In the genomic region with DNA sequence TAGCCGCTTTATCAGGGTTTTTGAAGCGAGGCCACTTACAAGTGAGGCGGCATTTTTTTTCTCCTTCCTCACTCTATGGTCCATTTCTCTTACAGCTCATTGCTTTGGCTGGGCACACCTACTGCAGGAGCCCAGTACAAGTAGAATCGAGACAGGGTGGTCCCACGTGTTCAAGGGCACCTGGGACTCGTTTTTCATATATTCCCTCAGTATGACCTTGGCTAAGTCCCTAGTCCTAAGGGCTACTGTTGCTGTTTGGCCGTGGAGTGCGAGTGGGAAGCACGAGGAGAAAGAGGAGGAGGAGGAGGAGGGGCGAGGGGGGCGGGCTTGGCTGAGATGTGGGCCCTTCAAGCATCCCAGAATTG, we compare ENCODE assay signal across 7 mouse cellular contexts. TPM values are rescaled to one million over a fixed set of nuclear protein-coding genes. Genes with fewer than 3 reads are reported as not detected.
DNase-seq lines count a peak whose midpoint lies in the region; ATAC-seq and TF ChIP-seq lines count a peak whose summit lies in the region.

No protein-coding gene starts in this region.

- intact Hi-C loops in left cerebral cortex, postnatal 4 days (cut with DNase I): no loop called here

- H3K27me3 ChIP-seq in lung, embryonic 14.5 days (ENCODE audit: insufficient read depth, low read length): no peaks in the 10 kb centered on the region
- H3K27me3 ChIP-seq in intestine, embryonic 15.5 days (replicated peaks): no peaks in the 10 kb centered on the region
- H3K27me3 ChIP-seq in neural tube, embryonic 13.5 days: peaks cover 8% of the 10 kb centered on the region; the same call in 1 of the 2 replicates

- H3K4me1 ChIP-seq in lung, embryonic 14.5 days (ENCODE audit: insufficient read depth): no peaks in the 10 kb centered on the region
- no peaks in the 10 kb centered on the region for H3K4me1 ChIP-seq in embryonic fibroblast, embryonic 13.5 days (ENCODE audit: control insufficient read depth, insufficient read depth, low read length)
- H3K4me1 ChIP-seq in intestine, embryonic 15.5 days (replicated peaks): no peaks in the 10 kb centered on the region
- peaks cover 12% of the 10 kb centered on the region for H3K4me1 ChIP-seq in neural tube, embryonic 13.5 days (replicated peaks)

- H3K27ac ChIP-seq in lung, embryonic 14.5 days (ENCODE audit: low read depth): no peak overlapping the region
- H3K27ac ChIP-seq in embryonic fibroblast, embryonic 13.5 days (ENCODE audit: insufficient read depth, low read length): no peak overlapping the region
- H3K27ac ChIP-seq in intestine, embryonic 15.5 days: no peak overlapping the region
- 0 out of 2 replicates have a peak overlapping the region, but pooled peaks have one; percentile 18 for H3K27ac ChIP-seq in neural tube, embryonic 13.5 days (replicated peaks)

- H3K9me3 ChIP-seq in lung, embryonic 14.5 days (ENCODE audit: low read depth, low read length): no peaks in the 10 kb centered on the region
- no peaks in the 10 kb centered on the region for H3K9me3 ChIP-seq in intestine, embryonic 15.5 days
- H3K9me3 ChIP-seq in neural tube, embryonic 13.5 days: no peaks in the 10 kb centered on the region

- TF ChIP-seq CTCF in lung, embryonic 14.5 days (IDR thresholded peaks at IDR 0.05; ENCODE audit: low read depth): no peak
- TF ChIP-seq CTCF in embryonic fibroblast, embryonic 13.5 days (IDR thresholded peaks at IDR 0.05; ENCODE audit: borderline replicate concordance, insufficient read depth, low read length): no peak

- no peaks in the 10 kb centered on the region for H3K36me3 ChIP-seq in lung, embryonic 14.5 days (ENCODE audit: insufficient read depth)
- H3K36me3 ChIP-seq in intestine, embryonic 15.5 days: no peaks in the 10 kb centered on the region
- no peaks in the 10 kb centered on the region for H3K36me3 ChIP-seq in neural tube, embryonic 13.5 days

- no peak; the same call in 1 of the 2 replicates for ATAC-seq in lung, embryonic 14.5 days (ENCODE audit: insufficient read depth)
- ATAC-seq in intestine, embryonic 15.5 days: no peak; the same call in 1 of the 2 replicates
- peak; percentile 85 for ATAC-seq in neural tube, embryonic 13.5 days (ENCODE audit: low read depth)

- peak overlapping the region; percentile 66; the same call in 1 of the 2 replicates for H3K9ac ChIP-seq in lung, embryonic 14.5 days
- peak overlapping the region; percentile 55; the same call in 1 of the 2 replicates for H3K9ac ChIP-seq in intestine, embryonic 15.5 days
- peak overlapping the region; percentile 78 for H3K9ac ChIP-seq in neural tube, embryonic 13.5 days

- H3K4me2 ChIP-seq in lung, embryonic 14.5 days: peak overlapping the region; percentile 62
- peak overlapping the region; percentile 67 for H3K4me2 ChIP-seq in intestine, embryonic 15.5 days (replicated peaks)
- H3K4me2 ChIP-seq in neural tube, embryonic 13.5 days: peak overlapping the region; percentile 67

- no peak for DNase-seq in lung, embryonic 14.5 days
- no peak for DNase-seq in lung, postnatal 10 days
- no peak for DNase-seq in left cerebral cortex, postnatal 4 days
- no peak for DNase-seq in retina, embryonic 14.5 days (ENCODE audit: low spot score)

- 10% methylated on average over 9 of the region's 11 CpGs for WGBS in lung, embryonic 14.5 days
- WGBS in intestine, embryonic 15.5 days: 20% methylated on average over 8 of the region's 11 CpGs
- WGBS in neural tube, embryonic 13.5 days: 16% methylated on average over 9 of the region's 11 CpGs

- TF ChIP-seq POLR2A in embryonic fibroblast, embryonic 13.5 days (IDR thresholded peaks at IDR 0.05; ENCODE audit: low read depth, low read length): no peak

- peak overlapping the region; percentile 58 for H3K4me3 ChIP-seq in lung, embryonic 14.5 days (ENCODE audit: low read depth, low read length)
- peak overlapping the region; percentile 15 for H3K4me3 ChIP-seq in embryonic fibroblast, embryonic 13.5 days (ENCODE audit: insufficient read depth, low read length)
- peak overlapping the region; percentile 60 for H3K4me3 ChIP-seq in intestine, embryonic 15.5 days (replicated peaks)
- H3K4me3 ChIP-seq in neural tube, embryonic 13.5 days: peak overlapping the region; percentile 64

RNA-seq across cellular contexts. Expression of gene Fam199x, which starts 0.4 kb away (rescaled TPM):
- polyA plus RNA-seq in lung, embryonic 14.5 days (2014; fragmentation: Nextera tagmentation; extraction: Ambion mirVana): 14.3 and 14.9 TPM in 2 replicates
- 7.9 and 8.1 TPM in 2 replicates for polyA plus RNA-seq in embryonic fibroblast, embryonic 13.5 days (2011; ENCODE audit: insufficient read length, low read depth, missing spikeins)
- polyA plus RNA-seq in intestine, embryonic 15.5 days (2015; fragmentation: Nextera tagmentation; extraction: Ambion mirVana): 5.1 and 6.3 TPM in 2 replicates
- 6.4 and 7.1 TPM in 2 replicates for polyA plus RNA-seq in neural tube, embryonic 13.5 days (2015; fragmentation: Nextera tagmentation; extraction: Ambion mirVana)
- 10 to 100 TPM; 12.1 to 12.3 TPM for total RNA-seq in left cerebral cortex, postnatal 4 days (2021)

RNA-seq across cellular contexts. Expression of gene Slc25a53, which starts 10.9 kb away (rescaled TPM):
- polyA plus RNA-seq in lung, embryonic 14.5 days (2014; fragmentation: Nextera tagmentation; extraction: Ambion mirVana): 11.1 and 11.4 TPM in 2 replicates
- 6.7 and 8.0 TPM in 2 replicates for polyA plus RNA-seq in embryonic fibroblast, embryonic 13.5 days (2011; ENCODE audit: insufficient read length, low read depth, missing spikeins)
- 7.5 and 7.9 TPM in 2 replicates for polyA plus RNA-seq in intestine, embryonic 15.5 days (2015; fragmentation: Nextera tagmentation; extraction: Ambion mirVana)
- 13.1 and 15.8 TPM in 2 replicates for polyA plus RNA-seq in neural tube, embryonic 13.5 days (2015; fragmentation: Nextera tagmentation; extraction: Ambion mirVana)
- total RNA-seq in left cerebral cortex, postnatal 4 days (2021): 10 to 100 TPM; 12.3 to 23.9 TPM

RNA-seq across cellular contexts. Expression of gene Zcchc18, which starts 56.1 kb away (rescaled TPM):
- 13.4 and 15.6 TPM in 2 replicates for polyA plus RNA-seq in lung, embryonic 14.5 days (2014; fragmentation: Nextera tagmentation; extraction: Ambion mirVana)
- polyA plus RNA-seq in embryonic fibroblast, embryonic 13.5 days (2011; ENCODE audit: insufficient read length, low read depth, missing spikeins): 2.7 and 4.5 TPM in 2 replicates
- polyA plus RNA-seq in intestine, embryonic 15.5 days (2015; fragmentation: Nextera tagmentation; extraction: Ambion mirVana): 15.5 and 17.8 TPM in 2 replicates
- polyA plus RNA-seq in neural tube, embryonic 13.5 days (2015; fragmentation: Nextera tagmentation; extraction: Ambion mirVana): 215 and 233 TPM in 2 replicates
- 100 to 1,000 TPM; 228 to 251 TPM for total RNA-seq in left cerebral cortex, postnatal 4 days (2021)

Comparison
In these comparisons a context has a peak if more than half of its experiments do, and no peak if none do; other contexts are left out.
1. RNA of gene Zcchc18, which starts 56.1 kb away (polyA plus RNA-seq): 215 to 233 TPM in neural tube, embryonic 13.5 days; 15.5 to 17.8 TPM in intestine, embryonic 15.5 days, 13.4 to 15.6 TPM in lung, embryonic 14.5 days and 2.7 to 4.5 TPM in embryonic fibroblast, embryonic 13.5 days; every median in the first group is over 10 times any median in the second.
2. Peak in every context shown above with its lines, with median percentiles within 50 percentile points of each other: H3K4me2 ChIP-seq, H3K4me3 ChIP-seq and H3K9ac ChIP-seq.